Mouse (Mus musculus) left cerebral cortex, postnatal 25 days (tissue): ENCODE data around the gene Efemp1. TPM values are rescaled to one million over a fixed set of nuclear protein-coding genes. Genes with fewer than 3 reads are reported as not detected.

ENCODE experiments used
- DNase-seq, 2 experiments: peaks; one replicate each; pipeline ENCODE4 v3.0.0; 2022; ENCODE audit warnings: low spot score in 2 of 2, mixed read lengths in 1 of 2
- intact Hi-C: fragments of 180-260 bp; cut with DNase I; formaldehyde crosslinking; loops from one replicate; pipeline ENCODE4 v1.15.1; 2025
- total RNA-seq, 2 experiments: library from RNA; stranded (reverse); gene quantifications; 2 replicates each; pipeline ENCODE4 v1.2.3; 2021

Gene Efemp1
- total RNA-seq, 2 experiments from 2014 or later: 6.5 to 8.1 TPM

DNA sequence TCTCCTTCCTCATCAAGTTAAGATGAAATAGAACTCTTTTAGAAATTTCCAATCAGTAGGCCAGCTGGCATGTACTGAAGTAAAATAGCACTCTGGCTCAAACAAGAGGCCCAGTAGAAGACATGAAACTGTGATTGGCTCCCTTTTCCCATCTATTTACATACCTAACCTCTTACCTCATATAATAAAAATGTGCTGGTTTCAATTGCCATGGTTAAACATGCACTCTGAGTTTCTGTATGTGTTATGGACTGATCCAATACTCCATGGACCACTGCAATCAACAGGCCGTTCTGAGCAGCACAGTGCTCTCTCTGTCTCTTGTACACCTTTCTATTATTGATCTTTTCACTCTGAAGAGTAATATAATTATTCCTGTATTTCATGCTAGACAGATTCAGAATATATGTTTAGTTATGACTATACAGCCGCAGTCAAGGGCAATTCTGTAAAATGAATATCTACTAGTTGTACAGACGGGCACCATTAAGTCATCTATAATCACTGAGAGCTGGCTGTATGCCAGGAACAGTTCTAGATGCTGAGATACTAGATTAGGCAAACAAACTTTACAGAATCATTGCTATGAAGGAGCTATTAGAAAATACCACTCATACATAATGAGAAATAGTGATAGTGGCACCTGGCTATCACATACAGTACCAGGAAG is 59.6 kb downstream of the Efemp1 start:
- DNase-seq: no peak
- intact Hi-C loops: no loop called here

DNA sequence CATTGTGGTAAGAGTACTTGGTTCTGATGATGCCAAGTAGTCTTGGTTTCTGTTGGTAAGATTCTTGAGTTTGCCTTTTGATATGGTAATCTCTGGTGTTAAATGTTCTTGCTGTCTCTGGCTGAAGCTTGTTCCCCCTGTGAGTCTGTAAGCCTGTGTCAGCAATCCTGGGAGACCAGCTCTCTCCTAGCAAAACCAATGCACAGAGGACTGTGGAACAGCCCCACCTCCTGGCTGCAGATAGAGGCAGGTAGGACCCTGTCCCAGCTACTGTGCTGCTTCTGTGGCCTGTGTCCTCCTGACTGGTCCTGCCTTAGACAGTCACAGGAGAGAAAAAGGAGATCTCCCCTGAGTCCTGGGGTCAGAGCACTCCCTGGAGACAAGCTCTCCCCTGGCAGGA is 81.4 kb downstream of the Efemp1 start:
- intact Hi-C loops: no loop called here
- no peak for DNase-seq

DNA sequence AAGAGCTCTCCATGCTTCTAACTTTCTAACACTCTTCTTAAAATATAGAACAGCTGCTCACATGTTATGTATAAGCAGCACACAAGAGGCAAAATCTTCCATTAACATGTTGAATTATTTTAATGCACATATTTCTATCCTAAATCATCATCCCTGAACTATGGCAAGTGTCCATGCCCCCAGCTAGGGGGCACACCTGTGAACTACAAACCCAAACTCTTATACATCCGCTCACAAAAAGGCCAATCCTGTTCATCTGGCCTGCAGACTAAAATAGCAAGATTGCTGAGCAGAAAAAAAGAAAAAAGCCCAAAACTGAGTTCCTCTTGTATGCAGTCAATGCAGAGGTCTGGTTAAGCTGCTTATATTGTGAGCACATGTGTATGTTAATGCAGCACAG is 86.6 kb downstream of the Efemp1 start:
- intact Hi-C loops: no loop called here
- no peak for DNase-seq

DNA sequence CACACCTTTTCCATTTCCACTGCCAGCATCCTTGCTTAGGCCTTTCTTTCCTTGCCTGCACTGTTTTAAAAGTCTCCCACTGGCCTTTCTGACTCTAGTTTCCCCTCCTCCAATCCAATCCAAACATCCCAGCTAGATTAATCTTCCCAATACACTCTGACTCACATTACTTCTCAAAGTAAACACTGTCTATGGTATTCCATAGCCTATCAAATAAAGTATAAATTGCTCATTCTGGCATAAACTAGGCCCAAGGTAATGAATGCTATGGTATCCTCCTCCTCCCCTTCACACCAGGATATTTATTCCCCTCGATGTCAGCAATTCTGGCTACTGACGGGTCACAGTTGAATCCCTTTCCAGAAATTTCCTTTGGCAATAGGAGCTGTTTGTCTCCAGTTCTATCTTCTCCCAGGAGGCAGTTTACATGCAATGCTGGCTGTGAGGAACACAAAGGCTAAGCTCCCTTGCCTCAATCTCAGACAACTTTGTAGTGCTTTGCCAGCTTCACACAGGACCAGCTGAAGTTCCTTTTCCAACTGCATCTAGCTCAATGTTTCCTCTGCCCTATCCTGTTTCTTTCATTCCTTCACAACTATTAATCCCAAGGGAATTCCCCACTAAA is 98.7 kb downstream of the Efemp1 start:
- intact Hi-C loops: no loop called here
- no peak for DNase-seq

DNA sequence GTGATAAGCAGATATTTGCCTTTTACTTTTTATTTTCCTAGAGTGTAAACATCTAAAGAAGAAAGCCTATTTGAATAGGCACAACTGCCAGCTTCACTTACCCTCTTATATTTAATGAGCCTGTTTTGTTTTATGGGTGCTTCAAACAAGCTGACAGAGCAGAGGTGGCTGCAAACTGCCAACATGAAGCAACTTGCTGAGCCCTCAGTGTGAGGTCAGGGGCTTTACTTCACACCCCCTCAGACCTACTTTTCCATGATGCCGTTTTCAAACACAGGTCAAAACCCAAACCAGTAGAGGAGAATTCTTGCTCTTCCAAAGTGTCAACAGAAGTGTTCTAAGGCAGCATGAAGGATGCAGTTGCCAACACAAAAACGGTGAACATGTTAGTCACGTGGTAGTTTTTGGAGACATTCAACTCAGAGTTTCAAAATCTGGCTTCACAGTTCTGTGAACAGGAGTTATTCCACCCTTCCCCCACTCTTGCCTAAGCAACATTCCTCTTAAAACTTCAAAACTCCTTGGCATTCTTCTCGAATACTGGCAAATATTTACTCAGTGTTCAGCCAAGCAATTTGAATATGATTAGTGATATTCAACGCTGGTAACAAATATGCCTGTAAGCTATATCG is 101.8 kb downstream of the Efemp1 start:
- intact Hi-C loops: no loop called here
- DNase-seq: no peak

DNA sequence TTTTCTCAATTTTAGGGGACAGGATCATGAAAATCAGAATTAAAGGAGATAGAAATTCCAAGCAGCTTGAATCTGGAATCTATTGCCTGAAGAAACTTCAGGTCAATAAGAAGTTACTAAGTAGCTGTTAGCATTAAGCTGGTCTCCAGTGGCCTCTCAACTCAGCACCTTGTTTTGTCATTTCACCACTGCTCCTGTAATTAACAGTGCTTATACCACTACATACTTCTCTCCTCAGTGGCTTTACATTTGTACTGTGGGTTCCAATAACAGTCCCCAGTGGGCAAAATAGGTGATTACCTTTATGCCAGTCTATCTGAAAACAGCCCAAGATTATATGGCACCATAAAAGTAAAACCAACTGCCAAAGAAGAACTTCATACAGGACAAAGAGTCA is 102.3 kb downstream of the Efemp1 start:
- intact Hi-C loops: no loop called here
- DNase-seq: no peak

DNA sequence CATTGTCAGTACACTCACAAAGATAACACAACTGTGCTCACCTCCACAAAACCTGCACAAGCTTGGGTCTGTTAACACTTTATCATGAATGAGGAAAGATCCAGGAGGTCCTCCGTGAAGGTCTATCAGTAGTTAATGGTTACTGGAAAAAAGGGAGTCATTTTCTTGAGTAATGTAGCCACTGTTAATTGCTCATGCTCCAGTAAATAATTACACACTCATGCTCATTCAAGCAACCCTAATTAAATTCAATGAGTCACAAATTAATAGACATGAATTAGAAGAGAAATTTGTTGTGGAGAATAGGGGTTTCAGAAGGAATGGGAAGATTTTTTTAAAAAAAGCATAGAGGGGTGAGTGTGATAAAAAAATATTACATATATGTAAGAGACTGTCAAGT is 108.4 kb downstream of the Efemp1 start:
- intact Hi-C loops: no loop called here
- no peak for DNase-seq
